Mouse (Mus musculus) left cerebral cortex, postnatal 25 days (tissue): ENCODE measurements at regions not wholly inside any gene's neighbourhood (a gene's known extent, or its start where the extent isn't known, plus 50 kb on each side); places are given as distances from the start of the nearest gene placed in this dataset.
A peak's percentile ranks its signal among the peaks of the same experiment; 100 is the strongest.

Source experiments
- DNase-seq, 2 experiments: peaks; one replicate each; pipeline ENCODE4 v3.0.0; 2022; ENCODE audit warnings: low spot score in 2 of 2, mixed read lengths in 1 of 2
- intact Hi-C: fragments of 180-260 bp; cut with DNase I; formaldehyde crosslinking; loops from one replicate; pipeline ENCODE4 v1.15.1; 2025

DNA sequence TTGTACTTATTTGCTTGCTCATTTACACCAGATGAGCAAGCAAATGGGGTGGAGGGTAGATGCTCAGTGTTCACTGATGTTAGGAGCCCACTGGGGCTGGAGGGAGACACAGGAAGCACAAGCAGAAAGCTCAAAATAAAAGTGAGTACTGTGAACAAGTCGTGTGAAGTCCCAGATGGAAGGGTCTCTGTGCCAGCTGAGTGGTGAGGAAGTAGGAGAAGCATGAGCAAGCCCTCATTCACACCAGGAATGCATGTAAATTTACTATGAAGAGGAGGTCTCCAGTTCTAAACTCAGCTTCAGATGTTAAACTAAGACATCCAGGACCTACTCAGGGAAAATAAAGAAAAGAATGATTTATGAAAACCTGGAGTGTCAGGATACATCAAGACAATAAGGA lies 1375.2 kb downstream of the Defb40 start:
- intact Hi-C loops, result no loop called here

GRCm38 (mm10) chr8:17598736-17599135 lies 1379.3 kb downstream of the Defb40 start:
- intact Hi-C loops, result no loop called here

More for the DNA sequence above, 1375.2 kb downstream of the Defb40 start:
- DNase-seq, result peak in 1 of 2 experiments; percentile 71

GRCm38 (mm10) chr8:17596559-17596958 lies 1381.5 kb downstream of the Defb40 start:
- no peak for DNase-seq
- intact Hi-C loops, result no loop called here

More at GRCm38 (mm10) chr8:17598736-17599135, 1379.3 kb downstream of the Defb40 start:
- peak in 1 of 2 experiments; percentile 62 for DNase-seq

GRCm38 (mm10) chr8:17594607-17595006 lies 1383.4 kb downstream of the Defb40 start:
- intact Hi-C loops, result no loop called here
- no peak for DNase-seq

DNA sequence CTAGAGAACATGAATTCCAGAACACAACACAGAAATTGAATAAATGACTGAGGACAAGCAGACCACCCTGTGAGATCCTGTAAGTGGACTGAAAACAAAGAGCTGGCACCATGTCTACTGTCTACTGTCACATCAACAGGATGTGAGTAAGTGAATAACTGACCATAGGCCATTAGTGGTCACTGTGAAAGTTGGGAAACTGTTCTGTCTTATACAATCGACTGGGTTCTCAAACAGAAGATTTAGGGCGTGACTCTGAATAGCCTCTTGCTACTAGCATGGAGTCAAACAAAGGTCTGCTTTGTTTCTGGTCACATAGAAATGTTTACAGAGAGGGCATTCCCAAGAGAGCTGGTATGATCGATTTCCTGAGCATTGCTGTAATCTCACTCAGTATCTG lies 1387.9 kb downstream of the Defb40 start:
- intact Hi-C loops, result no loop called here
- no peak for DNase-seq

- intact Hi-C loops, result no loop called here
- DNase-seq, result no peak
Measured at GRCm38 (mm10) chr8:17588189-17588588, 1389.9 kb downstream of the Defb40 start.

DNA sequence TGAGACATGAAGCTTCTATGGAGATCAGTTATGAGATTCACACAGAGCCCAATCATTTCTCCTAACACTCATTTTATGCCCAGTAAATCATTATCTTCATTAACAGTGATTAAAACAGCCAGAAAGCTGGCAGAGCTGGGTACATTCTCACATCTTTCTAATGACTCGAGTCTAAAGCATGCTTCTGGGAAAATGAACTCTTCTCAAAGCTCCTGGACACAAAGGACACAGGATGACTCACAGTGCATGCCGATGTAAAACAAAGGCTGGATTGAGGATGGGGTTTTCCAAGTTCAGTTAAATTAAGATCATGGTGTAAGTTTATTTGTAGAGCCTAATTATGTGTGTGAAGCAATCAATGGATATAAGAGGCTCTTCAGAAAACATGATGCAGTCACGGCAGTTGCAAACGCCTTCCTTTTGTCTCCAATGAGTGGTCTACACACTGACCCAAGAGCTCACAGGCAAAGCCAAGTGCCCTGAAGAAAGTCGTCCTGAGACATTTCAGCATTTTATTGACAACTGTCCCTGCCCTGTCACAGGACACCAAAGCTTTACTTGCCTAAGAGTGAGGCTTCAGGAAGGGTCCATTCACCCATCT lies 1390.7 kb downstream of the Defb40 start:
- no peak for DNase-seq
- intact Hi-C loops, result no loop called here
